Mouse (Mus musculus) kidney, embryonic 15.5 days (tissue): ENCODE data around the gene Psma4. TPM values are rescaled to one million over a fixed set of nuclear protein-coding genes. Genes with fewer than 3 reads are reported as not detected.

Source experiments
- ATAC-seq: fragments of 200-750 bp; cut with Nextera tagmentation; replicated peaks from 2 replicates; pipeline ENCODE4 v1.8.0; 2017; ENCODE audit warnings: moderate TSS enrichment; ENCODE audit not compliant: low FRiP score
- H3K27ac ChIP-seq: fragments of 300-500 bp; sonication (generic); 2 replicates; pipeline ENCODE4 v1.5.1; 2015; ENCODE audit warnings: mild to moderate bottlenecking, inconsistent platforms
- H3K27me3 ChIP-seq: fragments of 300-500 bp; sonication (generic); 2 replicates; pipeline ENCODE4 v1.6.1; 2015; ENCODE audit warnings: inconsistent platforms
- H3K36me3 ChIP-seq: fragments of 300-500 bp; sonication (generic); 2 replicates; pipeline ENCODE4 v1.6.1; 2015; ENCODE audit warnings: inconsistent platforms
- H3K4me1 ChIP-seq: fragments of 300-500 bp; sonication (generic); 2 replicates; pipeline ENCODE4 v1.6.1; 2015; ENCODE audit warnings: inconsistent platforms
- H3K4me2 ChIP-seq: fragments of 300-500 bp; sonication (generic); 2 replicates; pipeline ENCODE4 v1.6.1; 2015; ENCODE audit warnings: moderate library complexity, mild to moderate bottlenecking, inconsistent platforms
- H3K4me3 ChIP-seq: fragments of 300-500 bp; sonication (generic); replicated peaks from 2 replicates; pipeline ENCODE4 v1.5.1; 2015; ENCODE audit warnings: mild to moderate bottlenecking, inconsistent platforms
- H3K9ac ChIP-seq: fragments of 300-500 bp; sonication (generic); 2 replicates; pipeline ENCODE4 v1.6.1; 2015; ENCODE audit warnings: mild to moderate bottlenecking, inconsistent platforms
- H3K9me3 ChIP-seq: fragments of 300-500 bp; sonication (generic); replicated peaks from 2 replicates; pipeline ENCODE4 v1.6.1; 2016; ENCODE audit warnings: inconsistent platforms
- WGBS: fragments of 180-500 bp; shearing (Covaris S2); methylation state at CpG from one replicate; pipeline ENCODE4 v1.1.7; 2015; ENCODE audit warnings: mixed read lengths; 5-methylcytosine and 5-hydroxymethylcytosine counted together
- polyA plus RNA-seq: library from polyadenylated mRNA; unstranded; fragments of >200 nt; fragmentation: Nextera tagmentation; extraction: Ambion mirVana; gene quantifications from 2 replicates; pipeline ENCODE4 v1.2.1, GENCODE M21; 2015

Gene Psma4
- polyA plus RNA-seq, 1 experiment from 2014 or later = 317 TPM

DNA sequence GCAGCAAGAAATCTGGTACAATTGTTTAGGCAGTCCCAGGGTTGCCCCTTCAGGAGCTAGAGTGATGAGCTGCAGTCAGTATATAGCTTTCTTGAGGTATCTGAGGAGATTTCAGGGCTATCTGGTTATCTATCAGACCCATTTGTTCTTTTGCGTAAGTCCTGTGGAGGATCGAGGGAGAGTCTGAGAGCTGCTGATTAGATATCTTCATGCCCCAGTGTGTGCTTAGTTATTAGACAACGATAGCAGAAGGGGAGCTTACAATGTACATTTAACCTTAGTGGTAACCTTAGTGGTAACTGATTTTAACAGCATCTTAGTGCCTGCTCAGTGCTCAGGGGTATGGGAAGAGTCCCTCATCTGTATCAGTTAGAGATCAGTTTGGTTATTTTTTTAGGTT, 45.1 kb downstream of the Psma4 start:
- 89% methylated on average over 3 of the region's 3 CpGs for whole genome bisulfite sequencing
- Histone ChIP-seq H3K4me3 (no peak overlapping the region), H3K4me1 (no peaks in the 10 kb centered on the region), H3K9me3 (no peaks in the 10 kb centered on the region), H3K27me3 (0 out of 2 replicates have a peak, but pooled peaks cover 3% of the 10 kb centered on the region), H3K36me3 (no peaks in the 10 kb centered on the region), H3K9ac (no peak overlapping the region), H3K4me2 (no peak overlapping the region), H3K27ac (no peak overlapping the region)
- ATAC-seq = no peak

DNA sequence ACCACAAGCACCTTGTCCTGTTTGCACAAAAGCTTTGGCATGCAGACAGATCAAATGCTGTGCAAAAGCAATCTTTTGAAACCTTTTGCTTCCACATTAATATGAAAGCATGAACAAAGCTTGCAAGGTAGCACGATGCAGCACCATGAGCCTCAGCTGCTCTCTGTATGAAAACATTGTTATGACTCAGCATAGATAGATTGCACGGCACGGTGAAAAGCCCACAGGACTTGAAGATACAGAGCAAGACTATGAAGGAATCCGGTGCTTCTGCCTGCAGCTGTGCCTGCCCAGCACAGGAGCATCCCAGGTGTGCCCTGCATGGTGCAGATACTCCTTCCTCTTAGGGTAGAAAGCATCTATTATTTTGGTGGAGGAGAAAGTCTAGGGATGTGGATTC, 53.0 kb downstream of the Psma4 start:
- WGBS = 83% methylated on average over 4 of the region's 4 CpGs
- no peaks in the 10 kb centered on the region for H3K36me3 ChIP-seq
- H3K27me3 ChIP-seq = 0 out of 2 replicates have a peak, but pooled peaks cover 2% of the 10 kb centered on the region
- no peak overlapping the region for H3K4me2 ChIP-seq
- H3K27ac ChIP-seq = no peak overlapping the region
- no peak overlapping the region for H3K9ac ChIP-seq
- no peaks in the 10 kb centered on the region for H3K4me1 ChIP-seq
- no peak for ATAC-seq
- H3K4me3 ChIP-seq = no peak overlapping the region
- no peaks in the 10 kb centered on the region for H3K9me3 ChIP-seq

Other genes with a start within 250 kb of the Psma4 start
- gene Wdr61, start 216.3 kb upstream of the Psma4 start, polyA plus RNA-seq = 151 and 160 TPM in 2 replicates
- 78.1 and 79.9 TPM in 2 replicates for gene Crabp1, start 186.0 kb upstream of the Psma4 start, polyA plus RNA-seq
- 34.8 and 37.0 TPM in 2 replicates for gene Ireb2, start 87.0 kb upstream of the Psma4 start, polyA plus RNA-seq
- 9.0 and 9.5 TPM in 2 replicates for gene Hykk, start 33.5 kb upstream of the Psma4 start, polyA plus RNA-seq
- gene AY074887, start 208 bp downstream of the Psma4 start, polyA plus RNA-seq = 1.4 TPM in 2 replicates
- gene Chrna5, start 30.1 kb downstream of the Psma4 start, polyA plus RNA-seq = 1.0 and 1.1 TPM in 2 replicates
- 1.0 and 1.6 TPM in 2 replicates for gene Chrna3, start 75.8 kb downstream of the Psma4 start, polyA plus RNA-seq
- 2.2 and 2.8 TPM in 2 replicates for gene Chrnb4, start 98.0 kb downstream of the Psma4 start, polyA plus RNA-seq
- 30.2 and 33.7 TPM in 2 replicates for gene Ube2q2, start 198.1 kb downstream of the Psma4 start, polyA plus RNA-seq